Mouse (Mus musculus) mouse embryonic stem cell (cell line): ENCODE results near the gene Sinhcaf.

Experiments used
- in situ Hi-C, 2 experiments: fragments of 300-500 bp; cut with MboI; formaldehyde crosslinking; loops; 1 replicate in 1 of 2; 3 replicates in 1 of 2; pipeline ENCODE4 v1.14.3; 2019 to 2020; ENCODE audit warnings: low sequenced_read_pairs in 2 of 2, low pct_unique_long_range_greater_than_20kb in 1 of 2, mixed read lengths in 1 of 2; ENCODE audit not compliant: unreplicated experiment in 1 of 2

Sinhcaf gene

DNA sequence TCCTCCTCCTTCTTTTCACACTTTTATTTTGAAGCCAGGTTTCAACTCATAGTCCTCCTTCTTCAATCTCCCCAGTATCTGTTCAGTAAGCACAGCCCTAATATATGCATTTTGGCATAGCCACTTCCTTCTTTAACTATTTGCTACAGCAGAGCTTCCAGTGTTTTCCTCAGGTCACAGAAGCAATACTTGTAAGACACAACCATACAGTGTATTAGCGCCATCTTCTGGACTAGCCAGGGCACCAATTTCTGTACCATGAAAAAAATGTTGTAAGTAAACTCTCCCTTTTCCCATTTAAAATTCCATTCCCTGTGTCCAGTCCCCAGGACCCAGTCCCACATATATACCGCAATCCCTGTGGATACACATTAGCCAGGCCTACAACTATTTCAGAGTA is 32.3 kb downstream of the Sinhcaf start:
- in situ Hi-C loops, result loop anchor here (25.0 kb wide), 2 partner anchors 477 to 502 kb away; partner anchors contain the start of gene Tmtc1 (in 1 of the 2)

DNA sequence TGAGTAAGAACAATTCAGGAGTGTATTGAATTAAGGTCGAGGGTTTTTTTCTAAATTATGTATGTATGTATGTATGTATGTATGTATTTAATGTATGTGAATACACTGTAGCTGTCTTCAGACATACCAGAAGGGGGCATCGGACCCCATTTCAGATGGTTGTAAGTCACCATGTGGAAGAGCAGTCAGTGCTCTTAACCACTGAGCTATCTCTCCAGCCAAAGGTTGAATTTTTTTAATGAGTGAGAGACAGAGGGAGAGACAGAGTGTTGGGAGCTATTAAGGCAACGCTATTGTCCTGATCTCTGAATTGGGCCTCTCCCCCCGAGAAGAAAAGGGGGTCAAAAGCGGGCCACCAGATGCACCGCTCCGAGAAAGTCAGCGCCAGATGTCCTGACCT is 34.4 kb downstream of the Sinhcaf start:
- in situ Hi-C loops, result loop anchor here (25.0 kb wide), 2 partner anchors 475 to 500 kb away; partner anchors contain the start of gene Tmtc1 (in 1 of the 2)

DNA sequence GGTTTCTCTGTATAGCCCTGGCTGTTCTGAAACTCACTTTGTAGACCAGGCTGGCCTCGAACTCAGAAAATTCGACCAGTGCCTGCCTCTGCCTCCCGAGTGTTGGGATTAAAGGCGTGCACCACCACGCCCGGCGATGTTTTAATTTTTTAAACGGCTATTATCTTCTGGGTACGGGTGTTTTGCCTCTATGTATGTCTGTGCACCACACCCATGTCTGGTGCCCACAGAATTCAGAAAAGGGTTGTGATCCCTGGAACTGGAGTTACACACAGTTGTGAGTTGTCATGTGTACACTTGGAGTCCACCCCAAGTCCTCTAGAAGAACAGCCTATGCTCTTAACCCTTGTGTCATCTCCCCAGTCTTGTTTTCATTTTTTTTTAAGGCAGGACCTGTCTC is 39.3 kb downstream of the Sinhcaf start:
- in situ Hi-C loops, result loop anchor here (25.0 kb wide), 2 partner anchors 470 to 495 kb away; partner anchors contain the start of gene Tmtc1 (in 1 of the 2)

DNA sequence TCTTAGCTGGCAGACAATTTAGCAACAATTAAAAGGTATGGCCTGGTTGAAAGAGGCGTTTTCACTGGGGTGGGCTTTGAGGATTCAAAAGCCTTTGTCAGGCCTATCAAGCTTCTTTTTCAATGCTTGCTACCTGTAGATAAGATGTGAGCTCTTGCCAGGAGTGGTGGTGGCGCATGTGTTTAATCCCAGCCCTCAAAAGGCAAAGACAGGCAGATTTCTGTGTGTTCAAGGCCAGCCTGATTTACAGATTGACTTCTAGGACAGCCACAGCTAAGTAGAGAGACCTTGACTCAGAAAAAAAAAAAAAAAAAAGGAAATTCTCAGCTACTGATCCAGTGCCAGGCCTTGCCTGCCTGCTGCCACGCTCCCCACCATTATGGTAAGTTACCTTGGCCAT is 43.5 kb downstream of the Sinhcaf start:
- in situ Hi-C loops, result loop anchor here (25.0 kb wide), 2 partner anchors 465 to 490 kb away; partner anchors contain the start of gene Tmtc1 (in 1 of the 2)

DNA sequence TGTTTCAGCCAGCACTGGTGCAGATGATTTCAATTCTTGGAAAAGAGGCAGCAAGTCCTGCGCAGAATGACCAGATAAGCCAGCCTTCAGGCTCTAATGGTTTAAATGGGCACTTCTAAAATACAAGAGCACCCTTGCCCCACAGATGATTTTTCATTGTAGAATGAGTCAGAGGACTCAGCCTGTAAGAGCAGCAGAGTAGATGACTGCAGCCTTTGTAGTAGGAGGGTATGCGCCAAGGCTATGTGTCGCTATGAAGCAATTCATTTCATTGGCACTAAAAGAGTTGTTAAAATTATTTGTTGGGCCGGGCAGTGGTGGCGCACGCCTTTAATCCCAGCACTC is 49.8 kb downstream of the Sinhcaf start:
- in situ Hi-C loops, result no loop called here

- in situ Hi-C loops, result no loop called here
These were observed 50.3 kb downstream of the Sinhcaf start, which contains the start of gene Caprin2 for GRCm38 (mm10) chr6:148895773-148896506. Gene Caprin2, minus strand, starts transcription at chr6:148896237.

DNA sequence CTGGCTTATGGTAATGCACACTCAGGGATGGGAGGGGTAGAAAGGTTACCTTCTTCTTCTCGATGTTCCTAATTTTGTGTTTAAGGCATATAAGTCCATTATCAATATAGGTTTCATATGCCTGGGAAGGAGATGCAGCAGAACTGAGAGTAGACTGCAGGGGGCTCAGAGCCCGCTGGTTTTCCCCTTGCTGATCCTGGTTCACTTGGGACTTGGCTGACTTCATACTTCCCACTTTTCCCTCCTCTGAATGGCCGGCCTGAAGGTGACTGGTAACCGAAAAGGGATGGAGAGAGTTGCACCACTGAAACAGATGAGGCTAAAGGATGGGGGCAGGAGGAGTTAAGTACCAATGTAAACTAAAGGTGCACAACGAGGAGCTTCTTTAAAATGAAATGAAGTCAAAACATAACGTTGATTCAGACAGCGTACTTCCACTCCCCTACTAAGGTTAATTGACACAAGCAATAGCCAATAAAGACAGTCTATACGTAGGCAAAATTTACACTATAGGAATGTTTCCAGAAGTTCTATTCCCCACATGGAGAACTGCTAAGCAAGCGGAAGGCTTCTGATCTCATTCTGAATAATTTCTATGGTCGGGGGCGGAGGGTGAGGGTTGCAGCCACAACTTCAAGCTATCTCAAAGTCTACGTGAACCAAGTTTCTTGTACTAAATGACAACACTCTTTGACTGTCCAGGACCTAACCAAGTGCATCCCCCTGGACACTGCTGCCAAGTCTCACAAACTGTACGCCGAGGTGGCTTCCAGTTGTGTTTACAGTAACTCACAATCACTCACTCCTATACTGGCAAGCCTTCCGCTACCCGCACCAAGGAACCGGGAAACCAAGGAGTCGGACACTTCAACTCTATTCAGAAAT is 51.1 kb downstream of the Sinhcaf start:
- in situ Hi-C loops, result no loop called here

DNA sequence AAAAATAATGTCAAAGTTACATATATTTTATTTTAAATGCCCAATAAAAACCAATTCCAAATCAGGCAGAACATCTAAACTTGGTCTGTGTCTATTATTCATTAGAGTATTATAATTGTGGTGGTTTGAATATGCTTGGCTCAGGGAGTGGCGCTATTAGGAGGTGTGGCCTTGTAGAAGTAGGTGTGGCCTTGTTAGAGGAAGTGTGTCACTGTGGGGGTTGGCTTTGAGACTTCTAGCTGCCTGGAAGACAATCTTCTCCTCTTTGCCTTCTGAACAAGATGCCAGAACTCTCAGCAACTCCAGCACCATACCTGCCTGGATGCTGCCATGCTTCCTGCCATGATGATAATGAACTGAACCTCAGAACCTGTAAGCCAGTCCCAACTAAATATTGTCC is 72.4 kb downstream of the Sinhcaf start:
- in situ Hi-C loops, result no loop called here
